Comparison of ENCODE assay signal across 13 mouse cellular contexts in genomic region chr14:121309909-121310308, GRCm38 (mm10).
DNase-seq lines count a peak whose midpoint lies in the region; ATAC-seq and TF ChIP-seq lines count a peak whose summit lies in the region.
"Had no signal": no experiment of that assay in that cellular context is flagged by ENCODE, and none has a peak within 500 bp of the region (broad histone marks: within the 10 kb centered on the region; RNA-seq: fewer than 3 reads in every experiment).

No protein-coding gene starts in this region.

- peaks cover 3% of the 10 kb centered on the region; the same call in 1 of the 2 replicates for H3K36me3 ChIP-seq in kidney, embryonic 14.5 days (ENCODE audit: control insufficient read depth, insufficient read depth, low read length)
- no peaks in the 10 kb centered on the region for H3K36me3 ChIP-seq in ES-Bruce4 (ENCODE audit: control insufficient read depth, insufficient read depth, low read length, poor library complexity, severe bottlenecking)
- H3K36me3 ChIP-seq: midbrain, embryonic 15.5 days had no signal

- no peak for TF ChIP-seq CTCF in ES-Bruce4 (IDR thresholded peaks at IDR 0.05; ENCODE audit: low read depth, low read length)

- no peak overlapping the region for H3K27ac ChIP-seq in kidney, embryonic 14.5 days (ENCODE audit: low read depth, low read length)
- peak overlapping the region; percentile 17 for H3K27ac ChIP-seq in ES-Bruce4 (ENCODE audit: insufficient read depth, low read length)
- H3K27ac ChIP-seq: layer of hippocampus, adult 2 months; limb, embryonic 13.5 days; midbrain, embryonic 15.5 days had no signal

- ATAC-seq in kidney, embryonic 14.5 days (ENCODE audit: low FRiP score, low TSS enrichment) = peak; percentile 44; the same call in 1 of the 2 replicates
- peak; percentile 45 for ATAC-seq in megakaryocyte, adult 5-6 weeks (ENCODE audit: poor library complexity, severe bottlenecking)
- ATAC-seq: forebrain, postnatal 0 days had no signal

- 45% methylated on average over 3 of the region's 3 CpGs for WGBS in kidney, embryonic 14.5 days

- TF ChIP-seq EP300 in ES-Bruce4 (IDR thresholded peaks at IDR 0.05; ENCODE audit: insufficient read depth, low read depth, low read length) = peak; percentile 76

- H3K9me3 ChIP-seq in kidney, embryonic 14.5 days (ENCODE audit: control insufficient read depth, low read length) = no peaks in the 10 kb centered on the region
- no peaks in the 10 kb centered on the region; the same call in 1 of the 2 replicates for H3K9me3 ChIP-seq in ES-Bruce4 (replicated peaks; ENCODE audit: control insufficient read depth, insufficient read depth, low read length, poor library complexity, severe bottlenecking)
- H3K9me3 ChIP-seq: limb, embryonic 13.5 days; midbrain, embryonic 15.5 days had no signal

- no peak overlapping the region for H3K4me3 ChIP-seq in kidney, embryonic 14.5 days (ENCODE audit: low read length)
- H3K4me3 ChIP-seq in ES-Bruce4 (ENCODE audit: low read depth, low read length) = no peak overlapping the region
- H3K4me3 ChIP-seq: layer of hippocampus, adult 2 months; limb, embryonic 13.5 days; midbrain, embryonic 15.5 days had no signal

- H3K4me1 ChIP-seq in kidney, embryonic 14.5 days (ENCODE audit: control insufficient read depth, insufficient read depth, low read length) = peaks cover 18% of the 10 kb centered on the region
- H3K4me1 ChIP-seq in ES-Bruce4 (ENCODE audit: control insufficient read depth, insufficient read depth, low read length) = no peaks in the 10 kb centered on the region

- H3K27me3 ChIP-seq in kidney, embryonic 14.5 days (ENCODE audit: control insufficient read depth, insufficient read depth, low read length) = no peaks in the 10 kb centered on the region
- no peaks in the 10 kb centered on the region for H3K27me3 ChIP-seq in ES-Bruce4 (ENCODE audit: control insufficient read depth, insufficient read depth, low read length, poor library complexity, severe bottlenecking)
- H3K27me3 ChIP-seq: limb, embryonic 13.5 days; midbrain, embryonic 15.5 days had no signal

- no peak for DNase-seq in kidney, adult 11 months
- peak; percentile 55 for DNase-seq in ZHBTc4 (ENCODE audit: low read depth, low spot score)
- no peak for DNase-seq in adrenal gland, postnatal 36 days
- DNase-seq in gastrocnemius, postnatal 4 days (ENCODE audit: low spot score in 2 of 2) = no peak
- DNase-seq: cerebellum, postnatal 14 days; forebrain, postnatal 0 days; gastrocnemius, postnatal 10 days had no signal

- H3K4me2 ChIP-seq in kidney, embryonic 14.5 days (replicated peaks; ENCODE audit: low read depth, low read length) = no peak overlapping the region
- H3K4me2 ChIP-seq: limb, embryonic 13.5 days; midbrain, embryonic 15.5 days had no signal

- H3K9ac ChIP-seq in kidney, embryonic 14.5 days (ENCODE audit: low read depth, low read length) = no peak overlapping the region
- no peak overlapping the region for H3K9ac ChIP-seq in ES-Bruce4 (ENCODE audit: low read depth, poor library complexity, severe bottlenecking)
- H3K9ac ChIP-seq: forebrain, postnatal 0 days; limb, embryonic 13.5 days; midbrain, embryonic 15.5 days had no signal

- no peak for TF ChIP-seq POLR2A in ES-Bruce4 (IDR thresholded peaks at IDR 0.05; ENCODE audit: insufficient read depth, low read length)
